Mouse (Mus musculus) ES-CJ7 (cell line): ENCODE data around the gene Farp1.
A peak's percentile ranks its signal among the peaks of the same experiment; 100 is the strongest.

Source experiments
- DNase-seq: peaks from one replicate; pipeline ENCODE4 v3.0.0; 2011; ENCODE audit warnings: low read depth, low spot score

The Farp1 gene

GRCm38 (mm10) chr14:121219226-121220039, 184.4 kb downstream of the Farp1 start:
- DNase-seq, result peak; percentile 73

GRCm38 (mm10) chr14:121220040-121220322, 185.0 kb downstream of the Farp1 start:
- no peak for DNase-seq

- peak; percentile 31 for DNase-seq
Observed at GRCm38 (mm10) chr14:121220723-121221122, 185.7 kb downstream of the Farp1 start.

- DNase-seq, result no peak
Observed at GRCm38 (mm10) chr14:121225804-121226203, 190.8 kb downstream of the Farp1 start.

- no peak for DNase-seq
Observed at GRCm38 (mm10) chr14:121229036-121229773, 194.2 kb downstream of the Farp1 start.

GRCm38 (mm10) chr14:121231232-121231631, 196.2 kb downstream of the Farp1 start:
- no peak for DNase-seq

- no peak for DNase-seq
Observed at GRCm38 (mm10) chr14:121234741-121235307, 199.8 kb downstream of the Farp1 start.

GRCm38 (mm10) chr14:121236736-121237135, 201.7 kb downstream of the Farp1 start:
- DNase-seq, result no peak

- DNase-seq, result no peak
Observed at GRCm38 (mm10) chr14:121238727-121239126, 203.7 kb downstream of the Farp1 start.

GRCm38 (mm10) chr14:121239386-121239785, 204.4 kb downstream of the Farp1 start:
- no peak for DNase-seq

- DNase-seq, result no peak
Observed at GRCm38 (mm10) chr14:121244104-121244503, 209.1 kb downstream of the Farp1 start.

GRCm38 (mm10) chr14:121246048-121246731, 211.2 kb downstream of the Farp1 start:
- DNase-seq, result no peak

GRCm38 (mm10) chr14:121247287-121247686, 212.3 kb downstream of the Farp1 start:
- no peak for DNase-seq

- DNase-seq, result no peak
Observed at GRCm38 (mm10) chr14:121248346-121248745, 213.3 kb downstream of the Farp1 start.

- DNase-seq, result no peak
Observed at GRCm38 (mm10) chr14:121251099-121251498, 216.1 kb downstream of the Farp1 start.

GRCm38 (mm10) chr14:121251708-121252107, 216.7 kb downstream of the Farp1 start:
- no peak for DNase-seq

- no peak for DNase-seq
Observed at GRCm38 (mm10) chr14:121252542-121252941, 217.5 kb downstream of the Farp1 start.

GRCm38 (mm10) chr14:121254869-121255268, 219.9 kb downstream of the Farp1 start:
- no peak for DNase-seq

GRCm38 (mm10) chr14:121255469-121255868, 220.5 kb downstream of the Farp1 start:
- no peak for DNase-seq

GRCm38 (mm10) chr14:121256896-121257295, 221.9 kb downstream of the Farp1 start:
- no peak for DNase-seq

GRCm38 (mm10) chr14:121259332-121259731, 224.3 kb downstream of the Farp1 start:
- no peak for DNase-seq

- DNase-seq, result peak; percentile 60
Observed at GRCm38 (mm10) chr14:121259789-121260188, 224.8 kb downstream of the Farp1 start.
